Mouse (Mus musculus) megakaryocyte, embryonic 14.5 days (primary cell): Measurements from ENCODE around the gene Mtf1.

Experiments used
- FLI1 ChIP-seq: IDR thresholded peaks from 2 replicates; pipeline ENCODE4 v1.6.1; 2012; ENCODE audit warnings: low read length, inconsistent platforms, mixed read lengths
- GATA1 ChIP-seq: IDR thresholded peaks from 3 replicates; pipeline ENCODE4 v1.6.1; 2012; ENCODE audit warnings: mixed read lengths, low read length, inconsistent platforms, borderline replicate concordance

GRCm38 (mm10) chr4:124860446-124860845 is 58.5 kb downstream of the Mtf1 start:
- TF ChIP-seq FLI1 = no peak
- no peak for TF ChIP-seq GATA1
